Mouse (Mus musculus) gastrocnemius, postnatal 14 days (tissue): ENCODE results near the gene Grb7. TPM values are rescaled to one million over a fixed set of nuclear protein-coding genes. Genes with fewer than 3 reads are reported as not detected.

Experiments used
- DNase-seq: peaks from one replicate; pipeline ENCODE4 v3.0.0; 2021; ENCODE audit warnings: mixed read lengths
- intact Hi-C: fragments of 180-260 bp; cut with DNase I; formaldehyde crosslinking; loops from one replicate; pipeline ENCODE4 v1.15.1; 2025; ENCODE audit warnings: low total_unique reads
- total RNA-seq, 2 experiments: library from RNA; stranded (reverse); gene quantifications; 2 replicates each; pipeline ENCODE4 v1.2.3; 2021

Gene Grb7
- total RNA-seq, 2 experiments from 2014 or later, result not detected

DNA sequence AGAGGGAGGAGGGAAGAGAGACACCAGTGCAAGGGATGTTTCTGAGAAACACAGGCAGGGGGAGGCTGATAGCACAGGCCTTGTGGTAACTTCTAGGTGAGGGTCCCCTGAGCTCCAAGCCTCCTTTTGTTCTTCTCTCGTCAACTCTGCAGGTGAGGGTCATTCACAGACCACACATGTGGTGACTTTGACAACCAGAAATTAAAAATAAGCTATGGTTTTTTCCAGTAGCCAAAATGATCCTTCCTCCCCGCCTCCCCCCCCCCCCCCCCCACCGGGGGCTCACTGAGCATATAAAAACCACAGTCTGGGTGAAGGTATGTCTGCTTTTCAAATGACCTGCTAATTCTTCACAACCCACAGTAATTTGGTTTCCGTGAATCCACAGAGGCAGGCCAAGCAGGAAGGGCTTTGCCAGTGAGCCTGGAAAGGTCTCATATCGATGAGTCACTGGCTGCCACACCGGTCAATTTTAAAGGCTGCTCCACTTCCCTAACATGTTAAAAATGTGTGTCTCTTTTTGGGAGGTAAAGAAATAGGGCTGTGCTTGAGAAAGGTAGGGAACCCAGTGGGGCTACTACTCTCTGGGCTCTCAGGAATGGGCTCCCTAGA is 15.0 kb downstream of the Grb7 start:
- intact Hi-C loops, result no loop called here
- DNase-seq, result no peak

DNA sequence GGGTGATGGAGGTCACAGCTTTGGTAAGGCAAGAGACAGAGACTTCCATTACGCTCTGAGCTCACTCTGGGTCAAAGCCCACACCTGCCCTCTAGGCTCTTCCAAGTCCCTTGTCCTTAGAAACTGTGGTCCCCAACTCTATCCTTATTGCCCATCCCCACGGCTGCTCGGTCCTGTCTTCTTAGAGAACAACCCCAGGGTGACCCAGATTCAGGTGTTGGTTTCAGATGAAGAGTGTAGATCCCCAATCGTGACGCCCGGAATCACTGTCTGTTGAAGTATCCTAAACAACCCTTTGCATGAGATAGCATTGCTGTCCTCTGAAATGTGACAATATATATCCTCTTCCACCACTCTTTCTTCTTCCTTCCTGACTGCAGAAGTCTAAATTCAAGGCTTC is 16.1 kb downstream of the Grb7 start:
- DNase-seq, result no peak
- intact Hi-C loops, result no loop called here

DNA sequence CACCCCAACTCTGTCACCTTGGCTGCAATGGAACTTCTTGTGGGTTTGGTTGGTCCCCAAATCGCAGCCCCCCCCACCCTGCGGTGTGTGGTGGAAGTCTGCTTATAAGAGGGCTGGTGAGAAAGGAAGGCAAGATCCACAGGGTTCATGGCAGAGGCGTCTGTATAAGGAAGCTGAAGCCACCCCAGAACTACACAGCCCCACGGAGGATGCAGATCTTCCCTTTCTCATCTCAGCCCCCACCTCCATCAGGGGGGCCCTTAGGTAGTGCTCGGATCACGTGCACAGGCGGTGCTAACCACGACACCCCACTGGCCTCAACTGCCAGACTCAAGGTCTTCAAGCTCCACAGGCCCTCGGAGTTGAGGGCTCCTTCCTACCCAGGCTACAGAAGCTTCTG is 17.7 kb downstream of the Grb7 start:
- no peak for DNase-seq
- intact Hi-C loops, result no loop called here

DNA sequence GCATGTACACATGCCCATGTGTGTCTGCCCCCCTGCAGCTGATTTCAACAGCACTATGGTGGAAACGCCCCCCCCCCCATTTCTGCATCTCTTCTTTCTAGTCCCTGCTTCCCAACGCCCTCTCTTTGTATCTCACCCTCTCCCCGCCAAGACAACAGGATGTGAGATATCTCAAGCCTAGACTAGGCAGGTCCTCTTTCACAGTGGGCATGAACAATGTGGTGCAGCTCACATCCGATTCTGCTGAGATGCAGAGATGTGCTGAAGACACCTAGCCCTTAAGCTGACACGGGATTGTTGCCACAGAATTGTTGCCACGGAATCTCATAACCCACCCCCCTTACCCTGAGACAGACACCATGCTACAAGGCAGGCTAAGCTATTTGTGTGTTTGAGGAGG is 18.3 kb downstream of the Grb7 start:
- intact Hi-C loops, result no loop called here
- no peak for DNase-seq

DNA sequence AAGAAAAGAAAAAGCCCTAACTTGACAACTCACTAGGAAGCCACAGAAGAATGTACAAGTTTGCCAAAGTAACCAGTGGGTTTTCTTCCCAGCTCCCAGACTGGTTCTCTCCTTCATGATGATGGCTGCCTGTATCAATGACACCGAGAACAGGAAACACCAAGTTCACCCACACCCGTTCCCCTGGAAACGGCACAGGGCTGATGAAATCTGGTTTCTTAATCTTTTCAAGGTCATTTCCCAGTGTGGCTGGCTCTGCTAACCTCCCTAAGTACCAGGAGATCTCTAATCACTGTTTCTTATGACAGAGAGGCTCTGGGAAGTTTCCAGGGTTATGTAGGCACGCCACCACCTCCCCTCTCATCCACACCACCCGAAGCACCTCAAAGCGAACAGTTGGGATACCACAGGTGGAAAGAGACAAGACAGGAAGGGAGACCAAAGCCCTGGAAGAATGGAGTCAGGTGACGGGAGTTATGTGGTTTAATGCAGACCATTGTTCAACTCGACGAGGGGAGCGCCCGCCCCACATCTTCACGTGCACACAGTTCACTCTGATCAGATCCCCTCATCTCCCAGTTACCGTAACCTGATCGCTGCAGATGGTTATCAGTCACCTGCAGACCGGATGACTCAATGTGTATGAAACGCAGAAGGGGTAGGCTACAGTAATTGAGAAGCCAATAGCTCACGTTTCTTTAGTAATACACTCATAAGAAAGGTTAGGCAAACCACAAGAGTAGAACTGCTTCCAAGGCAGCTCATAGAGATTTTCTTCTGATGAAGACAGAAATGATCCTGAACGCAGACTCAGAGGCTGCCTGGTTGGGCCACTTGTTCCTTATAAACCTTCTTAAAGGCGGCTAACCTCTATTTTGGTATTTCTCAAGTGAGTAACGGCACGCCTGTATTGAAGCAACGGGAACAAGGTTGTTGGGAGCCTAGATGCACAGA is 23.8 kb downstream of the Grb7 start:
- intact Hi-C loops, result no loop called here
- no peak for DNase-seq

DNA sequence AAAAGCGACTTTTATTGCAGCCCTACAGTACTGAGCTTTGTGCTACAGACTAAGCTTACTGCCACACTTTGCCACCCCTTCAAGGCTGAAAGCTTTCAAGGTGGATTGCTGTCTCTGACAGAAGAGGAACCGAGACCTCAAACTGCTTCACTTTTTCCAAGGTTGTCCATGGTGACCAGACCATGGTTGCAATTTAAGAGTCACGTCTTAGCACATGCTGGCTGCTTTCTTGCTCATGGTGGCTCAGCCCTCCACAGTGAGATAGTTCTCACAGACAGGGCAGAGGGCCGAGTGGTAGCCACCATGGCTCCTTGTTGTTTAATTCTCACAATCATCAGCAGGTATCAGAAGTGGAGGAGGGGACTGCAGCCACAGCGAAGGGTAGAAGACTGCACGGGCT is 24.6 kb downstream of the Grb7 start:
- no peak for DNase-seq
- intact Hi-C loops, result no loop called here

DNA sequence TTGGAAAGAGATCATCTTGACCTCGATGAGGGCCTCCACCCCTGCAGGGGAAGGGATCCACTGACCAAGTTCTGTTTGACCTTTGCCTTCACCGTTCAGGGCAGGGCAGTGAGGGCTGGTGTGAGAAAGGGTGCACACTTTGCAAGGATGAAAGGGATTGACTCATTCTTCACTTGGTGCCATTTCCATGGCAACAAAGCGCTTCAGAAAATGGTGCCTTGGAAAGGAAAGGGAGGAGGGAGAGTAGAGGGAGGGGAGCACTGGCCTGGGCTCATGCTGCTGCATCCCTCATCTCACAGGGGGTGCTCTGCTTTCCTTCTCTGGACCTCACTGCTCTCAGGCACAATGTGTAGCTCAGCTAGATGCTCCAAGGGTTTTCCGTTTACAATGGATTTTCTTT is 26.5 kb downstream of the Grb7 start:
- DNase-seq, result no peak
- intact Hi-C loops, result no loop called here

DNA sequence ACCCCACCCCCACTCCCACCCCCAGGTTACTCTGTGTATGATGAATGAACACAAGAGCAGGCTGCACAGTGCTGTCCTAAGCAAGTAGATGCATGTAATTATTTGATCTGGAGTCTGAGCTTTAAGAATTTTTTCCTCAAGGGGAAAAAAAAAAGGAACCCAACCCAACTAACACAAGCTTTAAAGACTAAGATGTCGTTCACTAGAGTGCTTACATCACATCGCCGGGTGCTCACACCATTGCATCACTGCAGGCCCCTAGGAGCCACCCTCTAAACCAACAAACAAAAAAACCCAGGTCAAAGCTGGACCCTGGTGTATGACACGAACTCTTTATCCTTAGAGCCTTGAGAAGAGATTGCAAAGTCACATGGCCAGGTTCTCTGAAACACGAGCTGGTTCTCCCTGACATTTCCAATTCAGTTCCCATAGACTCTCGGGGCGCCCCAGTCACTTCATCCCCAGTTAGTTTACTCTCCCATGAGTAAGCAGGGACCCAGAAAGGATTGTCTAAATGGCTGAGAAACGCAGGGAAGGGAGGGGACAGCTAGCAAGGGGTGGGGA is 27.8 kb downstream of the Grb7 start:
- DNase-seq, result no peak
- intact Hi-C loops, result no loop called here

DNA sequence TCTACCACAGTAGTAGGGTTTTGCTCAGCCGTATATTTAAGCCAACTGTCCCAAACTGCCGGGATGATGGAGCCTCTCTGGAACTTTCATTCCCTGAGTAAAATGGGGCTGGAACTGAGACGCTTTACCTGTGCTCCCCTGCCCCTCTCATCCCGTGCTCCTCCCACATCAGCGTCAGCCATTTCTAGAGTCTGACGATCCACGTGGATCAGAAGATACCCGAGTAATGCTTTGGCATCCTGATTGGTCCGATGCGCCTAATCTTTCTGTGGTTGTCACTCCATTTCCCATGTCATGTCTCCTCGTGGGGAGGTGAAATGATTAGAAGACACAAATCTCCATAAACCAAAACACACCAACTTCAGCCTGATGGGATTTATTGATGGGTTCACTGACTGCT is 28.8 kb downstream of the Grb7 start:
- intact Hi-C loops, result no loop called here
- no peak for DNase-seq

DNA sequence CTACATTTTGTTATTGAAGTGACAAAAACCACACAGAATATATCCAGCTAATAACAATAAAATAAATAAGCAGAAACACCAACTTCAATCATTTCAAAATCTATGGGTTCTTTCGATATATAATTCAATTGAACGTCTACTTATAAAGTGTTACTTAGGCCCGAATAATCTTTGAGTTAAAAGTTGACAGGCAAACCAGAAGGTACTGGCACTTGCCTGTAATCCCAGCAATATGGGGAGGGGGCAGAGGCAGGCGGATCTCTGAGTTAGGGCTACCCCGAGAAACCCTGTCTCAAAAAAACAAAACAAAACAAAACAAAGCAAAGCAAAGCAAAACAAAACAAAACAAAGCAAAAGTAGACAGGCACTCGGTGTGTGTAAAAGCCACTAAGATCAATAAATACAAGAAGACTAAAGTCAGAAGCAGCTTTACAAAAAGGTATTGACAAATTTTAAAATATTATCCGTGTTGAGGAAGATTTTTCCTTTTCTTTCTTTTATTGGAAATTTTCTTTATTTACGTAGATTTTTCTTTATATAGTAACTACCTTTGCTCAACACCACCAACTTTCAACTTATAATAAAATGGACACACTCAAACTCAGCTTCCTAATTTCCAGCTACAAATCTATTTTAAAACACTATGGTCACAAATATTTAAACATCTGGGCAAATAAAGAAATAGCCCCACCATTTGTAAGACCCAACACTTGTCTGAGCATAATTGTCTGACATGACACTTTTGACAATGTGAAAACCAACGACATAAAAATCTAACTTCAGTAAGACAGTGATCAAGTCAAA is 29.6 kb downstream of the Grb7 start:
- DNase-seq, result no peak
- intact Hi-C loops, result no loop called here

DNA sequence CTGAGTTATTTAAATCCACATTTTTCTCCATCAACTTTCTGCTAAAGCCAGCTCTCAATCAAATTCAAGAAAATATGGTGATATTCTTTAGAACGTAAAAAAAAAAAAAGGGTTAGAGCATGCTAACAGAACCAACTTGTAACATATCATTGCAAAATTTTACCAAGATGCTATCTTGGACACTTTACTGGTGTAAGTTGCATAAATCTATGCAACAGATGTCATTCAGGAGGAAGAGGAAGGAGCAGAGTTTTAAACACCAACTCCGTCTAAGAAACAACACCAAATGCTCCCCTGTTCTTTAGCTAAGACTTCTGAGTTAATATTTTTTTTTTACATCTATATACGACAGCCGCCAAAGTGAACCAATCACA is 30.2 kb downstream of the Grb7 start:
- intact Hi-C loops, result no loop called here
- no peak for DNase-seq

DNA sequence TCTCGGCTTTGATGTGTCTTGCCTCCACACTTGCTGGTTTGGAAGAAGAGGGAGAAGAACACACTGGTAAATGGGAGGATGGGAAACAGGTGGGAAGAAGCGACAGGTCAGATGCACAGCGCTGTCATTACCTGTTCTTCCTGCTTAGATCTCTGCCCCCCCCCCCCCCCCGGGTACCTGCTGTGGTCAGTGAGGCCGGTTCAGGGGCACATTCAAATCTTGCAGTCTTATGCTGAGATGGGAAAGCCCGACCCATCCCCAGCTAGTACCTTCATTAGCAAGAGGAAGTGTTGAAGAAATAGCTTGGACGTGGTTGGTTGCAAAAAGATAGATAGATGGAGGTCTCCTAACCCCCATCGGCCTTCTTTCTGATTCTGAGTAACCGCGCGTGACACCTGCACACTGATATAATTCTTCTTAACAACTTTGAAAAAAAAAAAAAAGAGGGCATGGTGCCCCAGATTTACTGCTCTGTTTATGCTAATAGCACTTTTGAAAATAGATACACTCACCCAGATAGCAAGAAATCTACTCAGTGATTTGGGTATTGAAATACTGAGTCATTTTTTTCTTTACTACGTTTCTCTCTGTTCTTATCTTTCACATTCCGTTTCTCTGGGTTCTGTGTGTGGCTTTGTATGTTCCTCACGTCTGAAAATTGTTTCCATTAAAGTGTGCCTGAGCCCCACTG is 31.0 kb downstream of the Grb7 start:
- DNase-seq, result no peak
- intact Hi-C loops, result no loop called here

DNA sequence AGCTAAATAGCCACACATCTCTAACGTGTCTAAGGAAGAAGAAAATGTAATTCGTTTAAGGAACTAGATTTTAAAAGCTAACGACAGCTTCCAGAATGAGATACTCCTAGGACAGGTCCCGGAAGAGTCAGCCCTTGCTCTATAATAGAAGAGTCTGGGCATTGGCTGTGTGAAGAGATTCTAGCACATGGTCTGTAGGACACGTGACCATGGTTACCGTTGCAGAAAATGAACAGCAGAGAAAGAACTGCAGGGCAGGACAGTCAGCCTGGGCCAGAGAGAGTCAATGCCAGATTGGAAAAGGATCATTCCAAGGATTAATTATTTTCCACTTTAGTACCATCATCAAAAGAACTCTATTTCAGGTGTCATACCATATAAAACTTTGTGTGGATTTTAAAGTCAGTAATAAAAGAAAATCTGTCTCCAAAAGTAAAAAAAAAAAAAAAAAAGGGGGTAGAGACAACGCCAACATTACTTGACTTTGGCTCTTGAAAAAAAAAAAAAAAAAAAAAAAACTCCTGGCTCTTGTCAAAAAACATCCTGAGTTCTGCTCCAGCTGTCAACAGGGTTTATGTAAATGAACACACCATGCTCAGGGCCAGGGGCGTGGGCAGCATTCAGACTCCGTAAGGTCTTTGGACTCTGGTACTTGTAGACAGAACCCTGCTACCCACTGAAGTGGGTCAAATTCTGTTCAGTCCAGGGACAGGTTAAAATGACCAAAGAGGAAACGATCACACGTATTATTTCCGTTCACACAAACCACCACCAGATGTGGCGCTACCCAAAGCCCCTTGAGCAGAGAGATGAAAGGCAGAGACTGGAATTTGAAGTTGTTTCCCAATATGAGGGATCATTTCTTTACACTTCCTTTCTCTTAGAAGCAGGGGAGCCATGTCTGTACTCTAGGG is 33.1 kb downstream of the Grb7 start:
- no peak for DNase-seq
- intact Hi-C loops, result no loop called here

DNA sequence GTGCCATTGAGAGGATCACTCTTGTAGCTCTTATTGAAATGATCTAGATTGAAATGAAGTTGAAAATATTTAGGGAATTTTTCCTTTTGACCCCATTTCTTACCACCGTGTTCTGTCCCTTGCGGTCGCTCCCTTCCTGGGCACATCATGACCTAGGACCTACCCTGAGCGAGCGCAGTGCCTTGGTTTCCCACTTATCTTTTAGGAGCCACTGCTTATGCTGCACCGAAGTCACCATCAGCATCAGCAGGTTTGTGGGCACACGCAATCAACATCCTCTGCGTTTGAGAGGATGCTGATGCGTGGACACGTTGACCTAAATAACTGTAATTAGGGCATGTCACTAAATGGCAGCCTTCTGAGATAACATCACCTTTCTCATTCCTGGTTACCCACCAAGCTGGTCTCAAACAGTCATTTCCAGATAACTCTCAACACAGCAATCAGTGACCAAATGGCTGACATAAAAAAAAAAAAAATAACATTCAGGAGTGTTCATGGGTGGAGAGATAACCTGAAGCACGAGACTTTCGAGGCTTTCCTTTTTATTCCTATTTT is 33.8 kb downstream of the Grb7 start:
- intact Hi-C loops, result no loop called here
- no peak for DNase-seq

DNA sequence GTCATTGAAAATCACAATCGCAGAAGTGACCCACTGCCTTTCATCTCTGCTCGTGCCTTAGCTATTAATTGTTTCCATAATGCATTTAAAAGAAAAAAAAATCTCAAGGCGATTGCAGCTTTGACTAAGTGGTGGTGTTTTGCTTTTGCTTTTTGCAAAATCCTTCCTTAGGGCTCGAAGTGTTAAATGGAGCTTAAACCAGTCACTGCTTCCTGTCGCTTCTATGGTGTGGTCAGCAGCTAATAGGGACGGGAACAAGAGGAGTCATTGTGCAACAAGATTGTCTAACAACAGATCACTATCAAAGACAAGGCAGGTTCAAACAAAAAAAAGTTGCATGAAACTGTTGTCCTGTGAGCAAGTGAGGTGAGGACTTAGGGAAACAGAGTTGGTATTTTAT is 35.0 kb downstream of the Grb7 start:
- intact Hi-C loops, result no loop called here
- no peak for DNase-seq

DNA sequence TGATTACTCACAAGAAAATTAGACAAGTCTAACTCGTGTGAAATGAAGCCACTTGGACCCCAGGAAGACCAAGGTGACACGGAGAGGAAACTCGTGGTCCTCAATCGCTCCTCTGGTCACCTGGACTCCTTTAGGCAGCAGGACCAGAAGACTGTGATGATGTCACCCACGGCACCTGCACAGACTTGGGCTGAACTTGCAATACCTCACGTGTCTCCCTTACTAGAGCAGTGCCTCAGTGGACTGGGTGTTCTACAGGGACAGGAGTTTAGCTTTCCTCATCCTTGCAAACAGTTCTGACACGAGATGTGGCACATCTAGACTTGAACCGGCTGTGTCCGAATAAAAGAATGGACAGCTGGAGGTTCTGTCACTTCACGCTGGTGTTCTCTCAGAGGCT is 35.9 kb downstream of the Grb7 start:
- intact Hi-C loops, result no loop called here
- DNase-seq, result no peak

DNA sequence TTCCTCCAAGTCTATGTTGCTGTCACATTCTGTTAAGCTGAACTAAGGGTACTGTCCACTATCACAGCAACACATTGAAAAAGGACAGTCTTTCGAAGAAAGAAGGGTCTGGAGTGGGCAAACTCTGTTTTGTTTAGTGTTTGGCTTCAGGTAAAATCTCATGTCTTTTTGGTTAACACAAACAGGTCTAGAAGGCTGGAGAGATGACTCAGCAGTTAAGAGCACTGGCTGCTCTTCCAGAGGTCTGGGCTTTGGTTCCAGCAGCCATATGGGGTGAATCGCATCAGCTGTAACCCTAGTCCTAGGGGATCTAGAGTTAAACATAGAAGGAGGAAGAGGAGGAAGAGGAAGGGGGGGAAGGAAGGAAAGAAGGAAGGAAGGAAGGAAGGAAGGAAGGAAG is 39.6 kb downstream of the Grb7 start:
- intact Hi-C loops, result no loop called here

DNA sequence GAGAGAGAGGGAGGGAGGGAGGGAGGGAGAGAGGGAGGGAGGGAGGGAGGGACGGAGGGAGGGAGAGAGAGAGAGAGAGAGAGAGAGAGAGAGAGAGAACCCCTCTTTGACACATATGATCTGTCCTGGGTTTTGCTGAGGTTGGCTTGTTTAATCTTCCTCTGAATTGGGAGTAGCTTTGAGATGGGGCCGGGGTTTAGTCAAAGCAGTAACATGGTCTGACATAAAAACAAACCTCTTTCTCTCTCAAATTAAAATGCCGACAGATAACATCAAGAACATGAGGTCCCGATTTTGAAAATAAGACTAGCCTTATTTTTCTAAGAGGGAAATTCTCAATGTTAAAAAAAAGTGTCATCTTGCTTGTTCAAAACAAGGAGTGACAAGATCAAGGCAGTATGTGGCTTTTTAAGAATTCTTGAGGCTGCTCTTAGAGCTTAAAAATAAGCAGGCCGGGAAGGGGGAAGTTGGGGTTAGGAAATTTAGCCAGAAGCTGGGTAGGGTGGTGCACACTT is 41.4 kb downstream of the Grb7 start:
- intact Hi-C loops, result no loop called here
- no peak for DNase-seq

More for the DNA sequence above, 39.6 kb downstream of the Grb7 start:
- no peak for DNase-seq
